Mouse (Mus musculus) limb, embryonic 10.5 days (tissue): Measurements from ENCODE around the gene Gm10300. TPM values are rescaled to one million over a fixed set of nuclear protein-coding genes. Genes with fewer than 3 reads are reported as not detected.

Source experiments
- DNase-seq: peaks from one replicate; pipeline ENCODE4 v3.0.0-alpha.2; 2017; ENCODE audit warnings: low spot score
- H3K27ac ChIP-seq: fragments of 300-500 bp; sonication (generic); 2 replicates; pipeline ENCODE4 v1.5.1; 2016; ENCODE audit warnings: mild to moderate bottlenecking
- H3K27me3 ChIP-seq: fragments of 300-500 bp; sonication (generic); 2 replicates; pipeline ENCODE4 v1.6.1; 2016; ENCODE audit warnings: low read depth, mild to moderate bottlenecking; ENCODE audit not compliant: poor library complexity, severe bottlenecking
- H3K36me3 ChIP-seq: fragments of 300-500 bp; sonication (generic); 2 replicates; pipeline ENCODE4 v1.6.1; 2016; ENCODE audit warnings: mild to moderate bottlenecking, moderate library complexity
- H3K4me1 ChIP-seq: fragments of 300-500 bp; sonication (generic); 2 replicates; pipeline ENCODE4 v1.6.1; 2016
- H3K4me3 ChIP-seq: fragments of 300-500 bp; sonication (generic); 2 replicates; pipeline ENCODE4 v1.5.1; 2016; ENCODE audit warnings: mild to moderate bottlenecking, moderate library complexity
- H3K9me3 ChIP-seq: fragments of 300-500 bp; sonication (generic); replicated peaks from 2 replicates; pipeline ENCODE4 v1.6.1; 2016; ENCODE audit warnings: mild to moderate bottlenecking
- WGBS: fragments of 180-500 bp; shearing (Covaris S2); methylation state at CpG from one replicate; pipeline ENCODE4 v1.1.7; 2016; 5-methylcytosine and 5-hydroxymethylcytosine counted together
- polyA plus RNA-seq: library from polyadenylated mRNA; unstranded; fragments of >200 nt; fragmentation: Nextera tagmentation; extraction: Ambion mirVana; gene quantifications from 2 replicates; pipeline ENCODE4 v1.2.1, GENCODE M21; 2016

The Gm10300 gene
- polyA plus RNA-seq: not detected in 2 replicates

DNA sequence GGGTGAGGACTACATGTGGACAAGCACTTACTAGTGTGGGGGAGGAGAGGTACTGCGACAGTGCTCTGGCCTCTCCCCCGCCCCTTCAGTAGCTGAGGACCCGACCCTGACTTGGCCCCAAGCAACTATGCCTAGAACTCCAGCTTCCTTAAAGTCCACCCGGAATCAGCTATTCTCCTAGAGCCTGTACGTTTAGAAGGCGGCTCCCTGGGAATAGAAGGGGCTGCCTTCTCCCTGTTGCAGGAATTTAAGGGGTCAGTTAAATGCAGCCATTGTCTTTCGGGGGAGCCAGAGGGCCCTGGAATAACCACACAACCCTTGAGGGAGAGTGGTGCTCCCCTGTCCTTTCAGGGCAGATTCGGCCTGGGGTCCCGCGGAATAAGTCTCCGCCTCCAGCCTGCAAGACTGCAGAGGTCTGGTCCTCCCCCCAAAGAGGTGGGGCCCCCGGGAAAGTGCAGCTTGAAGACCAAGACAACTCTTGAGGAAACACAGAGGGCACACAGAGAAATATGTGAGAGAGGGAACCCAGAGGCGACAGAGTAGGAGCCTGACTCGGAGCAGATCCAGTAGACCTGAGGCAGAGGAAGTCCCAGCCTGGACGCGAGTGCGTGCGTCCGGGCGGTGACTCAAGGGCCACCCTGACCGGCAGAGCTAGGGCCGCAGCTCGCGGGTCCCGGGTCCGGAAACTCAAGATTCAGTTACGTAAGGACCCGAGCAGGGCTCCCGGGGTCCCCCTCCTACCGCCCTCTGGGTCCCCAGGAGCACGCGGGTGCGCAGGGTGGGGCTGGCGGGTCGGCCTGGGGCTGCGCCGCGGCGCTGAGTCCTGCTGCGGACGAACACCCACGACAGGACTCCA lies at the start of gene Gm10300:
Gene Gm10300, plus strand, starts transcription at position 621 of the 856 bp plus-strand sequence.
- Histone ChIP-seq H3K27ac (peak within 1 kb of the TSS; percentile 84), H3K36me3 (no peaks in the 10 kb centered on the region), H3K4me1 (peaks cover 43% of the 10 kb centered on the region), H3K4me3 (peak within 1 kb of the TSS; percentile 86), H3K9me3 (no peaks in the 10 kb centered on the region), H3K27me3 (peaks cover 57% of the 10 kb centered on the region)
- DNase-seq: peak; percentile 72
- under 1% methylated on average over 42 of the region's 42 CpGs for WGBS

DNA sequence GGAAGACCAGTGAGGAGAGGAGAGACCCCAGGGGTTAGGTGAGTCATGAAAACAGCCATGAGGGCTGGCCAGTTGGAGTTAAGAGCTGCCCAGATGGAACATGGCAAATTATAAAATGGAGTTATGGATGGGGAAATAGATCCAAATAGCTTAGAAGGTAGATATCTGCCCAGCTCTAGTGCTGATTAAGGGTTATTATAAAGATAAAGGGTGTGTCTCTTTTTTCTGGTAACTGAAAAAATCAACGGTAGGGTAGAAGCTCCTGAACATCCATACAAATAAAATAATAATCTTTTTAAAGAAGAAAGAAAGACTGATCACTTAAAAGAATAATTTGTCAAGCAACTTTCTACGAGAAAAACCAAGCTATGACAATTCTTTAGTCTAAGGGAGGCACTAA lies 49.2 kb upstream of the Gm10300 start:
- no peak overlapping the region for H3K4me3 ChIP-seq
- WGBS: 86% methylated on average over 2 of the region's 2 CpGs
- H3K27ac ChIP-seq: no peak overlapping the region
- no peaks in the 10 kb centered on the region for H3K27me3 ChIP-seq
- H3K4me1 ChIP-seq: peaks cover 14% of the 10 kb centered on the region
- H3K9me3 ChIP-seq: no peaks in the 10 kb centered on the region
- no peak for DNase-seq
- H3K36me3 ChIP-seq: peaks cover 13% of the 10 kb centered on the region

DNA sequence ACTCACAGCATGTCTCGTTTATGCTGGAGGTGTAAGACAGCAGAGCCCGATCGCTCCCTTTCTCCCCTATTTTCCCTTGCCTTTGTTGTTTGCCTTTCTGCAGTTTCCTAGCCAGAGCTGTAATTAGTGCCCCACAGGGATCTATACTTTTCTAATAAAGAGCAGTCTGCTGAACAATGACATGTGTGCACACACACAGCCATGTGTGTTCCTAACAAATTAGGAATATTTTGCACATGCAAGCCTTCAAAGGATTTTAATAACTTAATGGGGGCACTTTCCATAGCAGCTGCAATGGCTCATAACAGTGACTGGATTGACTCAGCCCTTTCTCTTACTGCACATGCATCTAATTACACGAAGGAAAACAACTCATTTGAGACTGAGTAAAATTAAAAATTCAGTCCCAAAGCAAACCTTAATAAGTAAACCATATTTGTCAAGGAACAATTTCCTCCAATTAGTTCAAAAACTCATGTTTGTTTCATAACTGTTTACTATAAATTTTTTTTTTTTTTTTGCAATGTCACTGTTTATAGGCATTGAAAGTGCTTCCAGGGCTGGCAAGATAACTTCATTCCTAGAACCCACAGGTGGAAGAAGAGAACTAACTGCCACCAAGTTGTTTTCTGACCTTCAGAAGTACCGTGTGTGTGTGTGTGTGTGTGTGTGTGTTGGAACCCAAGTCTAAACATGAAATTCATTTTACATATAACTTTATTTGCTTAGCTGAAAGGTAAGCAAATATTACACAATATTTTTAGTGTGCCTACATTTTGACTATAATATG lies 48.6 kb upstream of the Gm10300 start:
- Histone ChIP-seq H3K36me3 (peaks cover 13% of the 10 kb centered on the region), H3K4me1 (peaks cover 17% of the 10 kb centered on the region), H3K9me3 (no peaks in the 10 kb centered on the region), H3K4me3 (no peak overlapping the region), H3K27ac (no peak overlapping the region), H3K27me3 (no peaks in the 10 kb centered on the region)
- no peak for DNase-seq
- WGBS: 42% methylated on average over 5 of the region's 5 CpGs

GRCm38 (mm10) chr4:132027167-132027566 lies 47.3 kb upstream of the Gm10300 start:
- 82% methylated on average over 6 of the region's 6 CpGs for WGBS
- no peak for DNase-seq
- Histone ChIP-seq H3K9me3 (no peaks in the 10 kb centered on the region), H3K27me3 (no peaks in the 10 kb centered on the region), H3K4me1 (peaks cover 27% of the 10 kb centered on the region), H3K36me3 (peaks cover 9% of the 10 kb centered on the region), H3K4me3 (no peak overlapping the region), H3K27ac (no peak overlapping the region)

GRCm38 (mm10) chr4:132027806-132028205 lies 46.7 kb upstream of the Gm10300 start:
- peaks cover 4% of the 10 kb centered on the region; the same call in 1 of the 2 replicates for H3K36me3 ChIP-seq
- H3K4me3 ChIP-seq: no peak overlapping the region
- peaks cover 27% of the 10 kb centered on the region for H3K4me1 ChIP-seq
- no peaks in the 10 kb centered on the region for H3K27me3 ChIP-seq
- no peak for DNase-seq
- H3K9me3 ChIP-seq: no peaks in the 10 kb centered on the region
- H3K27ac ChIP-seq: no peak overlapping the region
- 93% methylated on average over 1 of the region's 1 CpGs for WGBS

DNA sequence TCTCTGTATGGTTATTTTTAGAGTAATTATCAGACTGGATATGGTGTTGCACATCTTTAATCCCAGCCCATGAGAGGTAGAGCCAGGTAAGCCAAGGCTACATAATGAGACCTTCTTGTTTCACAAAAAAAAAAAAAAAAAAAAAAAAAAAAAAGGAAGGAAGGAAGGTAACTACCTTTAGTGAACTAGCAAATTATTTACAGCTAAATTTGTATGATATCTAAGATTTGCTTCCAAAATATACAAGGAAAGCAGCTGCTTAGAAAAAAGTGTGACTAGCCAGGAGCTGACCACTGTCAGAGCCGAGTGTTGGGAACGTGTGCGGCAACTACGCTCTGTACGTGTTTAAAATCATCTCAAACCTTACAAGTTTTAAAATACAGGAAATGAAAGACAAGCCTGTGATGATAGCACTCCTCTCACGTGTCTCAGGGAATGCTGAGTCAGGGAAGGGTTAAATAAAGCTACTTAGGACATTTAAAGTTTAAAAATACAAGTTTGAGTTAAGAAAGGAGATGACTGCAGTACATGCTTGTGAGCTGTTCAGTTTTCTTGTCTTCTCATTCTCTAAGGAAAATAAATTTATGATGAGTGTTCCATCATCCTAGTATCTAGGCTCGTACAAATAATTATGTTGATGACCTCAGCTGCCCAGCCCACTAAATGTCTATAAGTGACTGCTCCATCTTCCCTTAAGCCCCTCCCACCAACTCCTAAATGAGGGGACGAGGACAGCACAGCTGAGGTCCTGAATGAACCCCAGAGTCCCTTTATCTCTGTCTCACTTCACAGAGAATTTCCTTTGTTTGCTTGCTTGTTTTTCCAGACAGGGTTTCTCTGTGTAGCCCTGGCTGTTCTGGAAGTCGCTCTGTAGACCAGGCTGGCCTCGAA lies 44.4 kb upstream of the Gm10300 start:
- Histone ChIP-seq H3K27ac (no peak overlapping the region), H3K4me3 (no peak overlapping the region), H3K9me3 (no peaks in the 10 kb centered on the region), H3K27me3 (no peaks in the 10 kb centered on the region), H3K4me1 (peaks cover 31% of the 10 kb centered on the region), H3K36me3 (0 out of 2 replicates have a peak, but pooled peaks cover 4% of the 10 kb centered on the region)
- 72% methylated on average over 10 of the region's 10 CpGs for WGBS
- no peak for DNase-seq

DNA sequence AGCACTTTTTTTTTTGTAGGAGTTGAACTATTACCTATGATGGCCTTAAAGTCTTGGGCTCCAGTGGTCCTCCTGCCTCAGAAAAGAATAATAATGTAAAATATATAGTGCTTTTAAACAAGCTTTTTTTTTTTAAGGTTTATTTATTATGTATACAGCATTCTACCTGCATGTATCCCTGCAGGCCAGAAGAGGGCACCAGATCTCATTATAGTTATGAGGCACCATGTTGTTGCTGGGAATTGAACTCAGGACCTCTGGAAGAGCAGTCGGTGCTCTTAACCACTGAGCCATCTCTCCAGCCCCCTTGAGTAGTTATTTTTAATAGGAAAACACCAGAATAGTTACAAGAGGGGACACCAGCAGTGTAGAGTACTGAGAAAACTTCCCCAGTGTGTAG lies 41.3 kb upstream of the Gm10300 start:
- Histone ChIP-seq H3K9me3 (no peaks in the 10 kb centered on the region), H3K4me3 (no peak overlapping the region), H3K4me1 (peaks cover 39% of the 10 kb centered on the region), H3K27ac (no peak overlapping the region), H3K27me3 (no peaks in the 10 kb centered on the region), H3K36me3 (0 out of 2 replicates have a peak, but pooled peaks cover 4% of the 10 kb centered on the region)
- 83% methylated on average over 1 of the region's 1 CpGs for WGBS
- no peak for DNase-seq

GRCm38 (mm10) chr4:132034242-132034641 lies 40.3 kb upstream of the Gm10300 start:
- Histone ChIP-seq H3K4me1 (peaks cover 46% of the 10 kb centered on the region), H3K4me3 (no peak overlapping the region), H3K36me3 (0 out of 2 replicates have a peak, but pooled peaks cover 6% of the 10 kb centered on the region), H3K9me3 (no peaks in the 10 kb centered on the region), H3K27me3 (no peaks in the 10 kb centered on the region), H3K27ac (no peak overlapping the region)
- 48% methylated on average over 2 of the region's 2 CpGs for WGBS
- DNase-seq: no peak

GRCm38 (mm10) chr4:132037137-132037536 lies 37.4 kb upstream of the Gm10300 start:
- WGBS: 87% methylated on average over 5 of the region's 5 CpGs
- Histone ChIP-seq H3K4me1 (peaks cover 32% of the 10 kb centered on the region), H3K36me3 (peaks cover 11% of the 10 kb centered on the region; the same call in 1 of the 2 replicates), H3K9me3 (no peaks in the 10 kb centered on the region), H3K4me3 (no peak overlapping the region), H3K27ac (no peak overlapping the region), H3K27me3 (no peaks in the 10 kb centered on the region)
- DNase-seq: no peak

DNA sequence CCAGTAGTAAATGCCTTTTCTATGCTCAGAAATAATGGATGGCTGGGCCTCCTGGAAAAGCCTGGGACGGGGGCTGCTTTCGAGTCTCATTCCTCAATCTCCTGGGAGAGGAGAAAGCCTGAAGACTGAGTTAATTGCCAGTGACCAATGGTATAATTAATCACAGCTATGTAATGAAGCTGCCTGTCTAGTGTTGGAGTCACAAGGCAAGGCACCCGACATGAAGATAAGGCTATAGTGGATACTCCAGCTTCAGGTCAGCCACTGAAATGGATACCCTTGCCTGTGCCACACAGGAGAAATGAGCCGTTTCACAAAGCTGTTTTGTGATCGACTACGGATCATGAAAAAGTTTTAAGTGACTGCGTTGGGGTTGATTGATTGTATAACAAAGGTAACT lies 36.5 kb upstream of the Gm10300 start:
- Histone ChIP-seq H3K27me3 (no peaks in the 10 kb centered on the region), H3K36me3 (peaks cover 11% of the 10 kb centered on the region; the same call in 1 of the 2 replicates), H3K4me1 (peaks cover 32% of the 10 kb centered on the region), H3K27ac (no peak overlapping the region), H3K4me3 (no peak overlapping the region), H3K9me3 (no peaks in the 10 kb centered on the region)
- DNase-seq: no peak
- 48% methylated on average over 7 of the region's 7 CpGs for WGBS

GRCm38 (mm10) chr4:132038809-132039208 lies 35.7 kb upstream of the Gm10300 start:
- no peak for DNase-seq
- H3K4me3 ChIP-seq: no peak overlapping the region

GRCm38 (mm10) chr4:132039521-132039920 lies 35.0 kb upstream of the Gm10300 start:
- WGBS: 94% methylated on average over 2 of the region's 2 CpGs
- Histone ChIP-seq H3K4me1 (peaks cover 27% of the 10 kb centered on the region), H3K9me3 (no peaks in the 10 kb centered on the region), H3K27me3 (no peaks in the 10 kb centered on the region), H3K27ac (no peak overlapping the region), H3K36me3 (peaks cover 8% of the 10 kb centered on the region; the same call in 1 of the 2 replicates), H3K4me3 (no peak overlapping the region)
- DNase-seq: no peak

More at GRCm38 (mm10) chr4:132038809-132039208, 35.7 kb upstream of the Gm10300 start:
- Histone ChIP-seq H3K9me3 (no peaks in the 10 kb centered on the region), H3K36me3 (peaks cover 8% of the 10 kb centered on the region; the same call in 1 of the 2 replicates), H3K4me1 (peaks cover 32% of the 10 kb centered on the region), H3K27ac (no peak overlapping the region), H3K27me3 (no peaks in the 10 kb centered on the region)
- WGBS: 88% methylated on average over 2 of the region's 2 CpGs
